Mouse (Mus musculus) intestine, embryonic 15.5 days (tissue): Measurements from ENCODE around the gene Pacrg. TPM values are rescaled to one million over a fixed set of nuclear protein-coding genes. Genes with fewer than 3 reads are reported as not detected.

ENCODE experiments used
- ATAC-seq: fragments of 200-750 bp; cut with Nextera tagmentation; 2 replicates; pipeline ENCODE4 v1.8.0; 2017; ENCODE audit warnings: moderate TSS enrichment, moderate library complexity
- H3K27ac ChIP-seq: fragments of 300-500 bp; sonication (generic); 2 replicates; pipeline ENCODE4 v1.5.1; 2015; ENCODE audit warnings: mild to moderate bottlenecking, inconsistent platforms
- H3K27me3 ChIP-seq: fragments of 300-500 bp; sonication (generic); replicated peaks from 2 replicates; pipeline ENCODE4 v1.6.1; 2015; ENCODE audit warnings: inconsistent platforms
- H3K36me3 ChIP-seq: fragments of 300-500 bp; sonication (generic); 2 replicates; pipeline ENCODE4 v1.6.1; 2015; ENCODE audit warnings: inconsistent platforms
- H3K4me1 ChIP-seq: fragments of 300-500 bp; sonication (generic); replicated peaks from 2 replicates; pipeline ENCODE4 v1.6.1; 2015; ENCODE audit warnings: inconsistent platforms
- H3K4me2 ChIP-seq: fragments of 300-500 bp; sonication (generic); replicated peaks from 2 replicates; pipeline ENCODE4 v1.6.1; 2015; ENCODE audit warnings: mild to moderate bottlenecking, inconsistent platforms
- H3K4me3 ChIP-seq: fragments of 300-500 bp; sonication (generic); replicated peaks from 2 replicates; pipeline ENCODE4 v1.5.1; 2015; ENCODE audit warnings: inconsistent platforms
- H3K9ac ChIP-seq: fragments of 300-500 bp; sonication (generic); 2 replicates; pipeline ENCODE4 v1.6.1; 2015; ENCODE audit warnings: inconsistent platforms
- H3K9me3 ChIP-seq: fragments of 300-500 bp; sonication (generic); 2 replicates; pipeline ENCODE4 v1.6.1; 2016; ENCODE audit warnings: inconsistent platforms
- WGBS: fragments of 180-500 bp; shearing (Covaris S2); methylation state at CpG from one replicate; pipeline ENCODE4 v1.1.7; 2015; 5-methylcytosine and 5-hydroxymethylcytosine counted together
- polyA plus RNA-seq: library from polyadenylated mRNA; unstranded; fragments of >200 nt; fragmentation: Nextera tagmentation; extraction: Ambion mirVana; gene quantifications from 2 replicates; pipeline ENCODE4 v1.2.1, GENCODE M21; 2015

The Pacrg gene
- polyA plus RNA-seq, 1 experiment from 2014 or later = 0.93 TPM

- WGBS = 67% methylated on average over 8 of the region's 8 CpGs
- Histone ChIP-seq H3K36me3 (no peaks in the 10 kb centered on the region), H3K4me2 (no peak overlapping the region), H3K4me3 (no peak overlapping the region), H3K9ac (no peak overlapping the region), H3K9me3 (no peaks in the 10 kb centered on the region), H3K4me1 (peaks cover 7% of the 10 kb centered on the region; the same call in 1 of the 2 replicates), H3K27ac (no peak overlapping the region), H3K27me3 (no peaks in the 10 kb centered on the region)
- ATAC-seq = no peak
These were observed 344.0 kb downstream of the Pacrg start for GRCm38 (mm10) chr17:10496066-10496465.

DNA sequence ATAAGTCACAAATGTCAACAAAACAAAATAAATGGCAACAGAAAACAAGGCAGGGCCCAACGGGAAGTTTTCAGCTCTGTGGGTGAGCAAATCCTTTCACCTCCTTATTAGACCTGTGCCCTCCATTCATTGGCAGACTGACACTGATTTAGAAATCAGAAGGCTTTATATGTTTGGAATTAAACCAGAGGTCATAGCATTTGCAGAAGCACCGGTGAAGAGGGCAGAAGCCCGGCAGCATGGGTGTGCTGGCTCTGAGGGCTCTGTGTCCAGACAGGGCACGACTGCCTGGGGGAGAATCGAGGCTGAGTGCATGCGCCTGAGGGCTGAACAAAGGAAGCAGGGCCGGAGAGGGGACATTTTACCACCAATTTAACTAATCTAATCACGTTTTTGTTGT lies 344.5 kb downstream of the Pacrg start:
- Histone ChIP-seq H3K36me3 (no peaks in the 10 kb centered on the region), H3K27me3 (no peaks in the 10 kb centered on the region), H3K4me2 (no peak overlapping the region), H3K27ac (no peak overlapping the region), H3K9ac (no peak overlapping the region), H3K4me3 (no peak overlapping the region), H3K9me3 (no peaks in the 10 kb centered on the region), H3K4me1 (peaks cover 7% of the 10 kb centered on the region; the same call in 1 of the 2 replicates)
- WGBS = 55% methylated on average over 8 of the region's 8 CpGs
- ATAC-seq = no peak

DNA sequence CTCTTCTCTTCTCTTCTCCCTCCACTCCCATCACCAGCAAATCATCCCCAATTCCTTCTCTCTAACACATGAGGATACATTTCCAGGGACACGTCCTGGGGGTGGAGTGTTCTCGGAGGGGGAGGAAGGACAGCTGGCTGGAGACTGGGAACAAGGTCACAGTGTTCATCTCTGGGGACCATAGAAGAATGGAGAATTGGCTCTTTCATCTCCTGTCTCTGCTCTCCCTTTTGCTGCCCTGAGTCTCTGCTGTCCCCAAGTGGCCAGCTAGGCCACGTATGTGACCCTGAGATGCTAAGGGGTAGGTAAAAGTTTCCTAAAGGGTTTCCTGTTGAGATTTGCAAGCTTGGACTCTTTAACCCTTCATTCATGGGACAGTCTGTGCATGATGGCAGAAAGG lies 347.0 kb downstream of the Pacrg start:
- H3K4me2 ChIP-seq = no peak overlapping the region
- H3K4me3 ChIP-seq = no peak overlapping the region
- no peaks in the 10 kb centered on the region for H3K36me3 ChIP-seq
- peak; percentile 24; the same call in 1 of the 2 replicates for ATAC-seq
- 46% methylated on average over 3 of the region's 3 CpGs for WGBS
- H3K27ac ChIP-seq = no peak overlapping the region
- H3K4me1 ChIP-seq = peaks cover 7% of the 10 kb centered on the region; the same call in 1 of the 2 replicates
- no peak overlapping the region for H3K9ac ChIP-seq
- H3K27me3 ChIP-seq = no peaks in the 10 kb centered on the region
- no peaks in the 10 kb centered on the region for H3K9me3 ChIP-seq

DNA sequence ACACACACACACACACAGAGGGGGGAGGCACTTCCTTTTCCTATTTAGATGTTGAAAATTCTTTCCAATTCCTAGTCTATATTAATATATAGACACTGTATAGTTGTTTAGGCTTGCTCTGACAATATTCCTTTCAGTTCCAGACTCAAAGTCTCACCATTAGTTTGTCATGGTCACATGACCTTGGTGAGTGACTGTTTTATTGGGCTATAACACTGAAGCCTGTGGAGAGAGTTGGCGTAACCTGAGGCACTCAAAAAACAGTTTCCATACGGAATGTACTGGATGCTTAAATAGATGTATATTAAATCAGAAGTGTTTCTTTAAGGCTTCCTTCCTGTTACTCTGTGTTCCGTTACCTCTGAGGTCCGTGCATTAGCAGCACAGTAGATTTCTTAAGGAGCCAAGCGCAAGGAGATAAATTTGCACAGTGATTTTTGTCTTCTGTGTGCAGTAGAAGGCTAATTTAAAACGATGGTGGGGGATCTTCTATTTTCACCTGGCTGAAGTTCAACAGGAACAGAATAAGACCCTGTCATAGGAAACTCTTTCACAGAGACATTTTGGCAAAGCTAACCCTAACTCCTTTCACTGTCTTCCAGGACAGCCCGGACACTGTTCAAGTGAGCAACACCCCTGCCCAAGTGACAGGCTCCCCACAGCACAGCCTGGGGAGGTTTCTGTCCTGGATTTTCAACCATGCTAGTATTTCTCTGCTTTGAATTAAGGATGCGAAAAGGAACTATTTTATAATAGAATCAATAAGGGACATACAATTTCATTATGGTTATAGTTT lies 349.5 kb downstream of the Pacrg start:
- H3K36me3 ChIP-seq = no peaks in the 10 kb centered on the region
- H3K27ac ChIP-seq = no peak overlapping the region
- H3K9me3 ChIP-seq = no peaks in the 10 kb centered on the region
- H3K4me3 ChIP-seq = no peak overlapping the region
- H3K4me1 ChIP-seq = 0 out of 2 replicates have a peak, but pooled peaks cover under 1% of the 10 kb centered on the region
- no peak overlapping the region for H3K9ac ChIP-seq
- peak; percentile 68 for ATAC-seq
- 51% methylated on average over 8 of the region's 8 CpGs for WGBS
- no peak overlapping the region for H3K4me2 ChIP-seq
- H3K27me3 ChIP-seq = no peaks in the 10 kb centered on the region

DNA sequence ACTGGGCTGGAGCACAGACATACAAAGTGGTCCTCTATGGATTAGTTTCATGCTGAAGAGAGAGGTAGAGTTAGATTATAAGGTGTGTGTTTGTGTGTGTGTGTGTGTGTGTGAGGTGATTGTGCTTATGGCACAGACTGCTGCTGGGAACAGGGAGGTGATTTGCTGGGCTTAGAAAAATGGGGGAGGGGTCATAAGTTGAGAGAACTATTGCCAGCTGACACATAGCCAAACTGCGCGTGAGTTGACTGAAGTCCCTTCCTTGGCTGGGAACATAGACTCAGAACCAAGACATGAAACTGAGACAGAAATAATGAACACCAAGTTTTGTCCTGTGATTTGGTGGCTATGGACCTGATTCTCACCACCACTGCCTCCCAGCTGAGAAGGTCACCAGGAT lies 351.2 kb downstream of the Pacrg start:
- H3K4me1 ChIP-seq = no peaks in the 10 kb centered on the region
- H3K9me3 ChIP-seq = no peaks in the 10 kb centered on the region
- H3K4me2 ChIP-seq = no peak overlapping the region
- H3K27me3 ChIP-seq = no peaks in the 10 kb centered on the region
- ATAC-seq = no peak
- 80% methylated on average over 2 of the region's 2 CpGs for WGBS
- no peak overlapping the region for H3K4me3 ChIP-seq
- H3K27ac ChIP-seq = no peak overlapping the region
- no peak overlapping the region for H3K9ac ChIP-seq
- H3K36me3 ChIP-seq = no peaks in the 10 kb centered on the region

DNA sequence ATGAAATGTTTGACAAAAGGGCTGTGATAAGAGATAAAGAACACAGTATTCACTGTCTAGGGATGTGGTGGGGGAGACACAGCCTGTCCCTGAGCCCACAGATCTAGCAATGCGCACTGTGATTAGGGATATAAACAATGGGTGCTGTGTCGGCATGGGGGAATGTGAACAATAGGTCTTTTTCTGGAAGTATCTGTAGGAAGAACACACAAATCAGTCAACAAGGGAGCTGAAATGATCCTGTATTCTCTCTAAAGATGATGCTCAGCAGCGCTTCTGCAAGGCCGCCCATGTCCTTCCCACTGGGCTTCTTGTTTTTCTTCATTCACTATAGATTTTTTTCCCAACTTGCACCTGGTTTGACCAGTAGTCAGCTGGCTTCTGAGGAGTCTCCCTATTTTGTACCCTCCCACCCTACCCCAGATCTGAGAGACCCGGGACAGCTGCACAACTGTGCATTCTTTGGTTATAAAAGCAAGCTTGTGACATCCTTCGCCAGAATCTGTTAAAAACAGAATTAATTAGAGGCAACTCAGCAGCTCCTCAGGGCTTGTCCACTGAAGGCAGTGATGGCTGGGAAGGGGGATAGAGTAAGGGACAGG lies 356.1 kb downstream of the Pacrg start:
- Histone ChIP-seq H3K27me3 (no peaks in the 10 kb centered on the region), H3K27ac (no peak overlapping the region), H3K9me3 (no peaks in the 10 kb centered on the region), H3K9ac (no peak overlapping the region), H3K4me2 (no peak overlapping the region), H3K36me3 (no peaks in the 10 kb centered on the region), H3K4me1 (no peaks in the 10 kb centered on the region), H3K4me3 (no peak overlapping the region)
- WGBS = 59% methylated on average over 6 of the region's 6 CpGs
- ATAC-seq = no peak

DNA sequence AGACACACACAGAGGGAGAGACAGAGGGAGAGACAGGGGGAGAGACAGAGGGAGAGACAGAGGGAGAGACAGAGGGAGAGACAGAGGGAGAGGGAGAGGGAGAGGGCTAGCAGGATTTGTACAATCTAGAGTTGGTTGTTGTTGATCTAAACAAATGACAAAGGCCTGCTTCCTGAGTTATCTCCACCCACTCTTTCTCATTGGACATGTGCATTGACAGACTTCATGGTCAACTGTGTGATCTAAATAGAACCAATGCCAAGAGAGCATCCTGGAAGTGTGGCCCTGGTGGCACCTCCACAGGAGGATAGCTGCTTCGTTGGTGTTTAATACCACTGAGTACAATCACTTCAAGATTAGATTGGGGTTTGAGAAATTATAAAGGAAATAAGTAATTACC lies 359.0 kb downstream of the Pacrg start:
- Histone ChIP-seq H3K4me2 (no peak overlapping the region), H3K36me3 (no peaks in the 10 kb centered on the region), H3K27me3 (no peaks in the 10 kb centered on the region), H3K9ac (no peak overlapping the region), H3K27ac (no peak overlapping the region), H3K9me3 (no peaks in the 10 kb centered on the region), H3K4me1 (no peaks in the 10 kb centered on the region), H3K4me3 (no peak overlapping the region)
- ATAC-seq = no peak
- WGBS = 88% methylated on average over 1 of the region's 1 CpGs

GRCm38 (mm10) chr17:10479020-10479707 lies 360.9 kb downstream of the Pacrg start:
- no peaks in the 10 kb centered on the region for H3K4me1 ChIP-seq
- no peak overlapping the region for H3K4me3 ChIP-seq
- H3K9me3 ChIP-seq = no peaks in the 10 kb centered on the region
- no peak overlapping the region for H3K27ac ChIP-seq
- H3K36me3 ChIP-seq = no peaks in the 10 kb centered on the region
- peak; percentile 47; the same call in 1 of the 2 replicates for ATAC-seq
- no peak overlapping the region for H3K9ac ChIP-seq
- no peak overlapping the region for H3K4me2 ChIP-seq
- no peaks in the 10 kb centered on the region for H3K27me3 ChIP-seq
- 63% methylated on average over 17 of the region's 17 CpGs for WGBS

GRCm38 (mm10) chr17:10478377-10478776 lies 361.7 kb downstream of the Pacrg start:
- no peak overlapping the region for H3K4me2 ChIP-seq
- H3K9ac ChIP-seq = no peak overlapping the region
- ATAC-seq = no peak
- no peaks in the 10 kb centered on the region for H3K9me3 ChIP-seq
- H3K36me3 ChIP-seq = no peaks in the 10 kb centered on the region
- no peaks in the 10 kb centered on the region for H3K27me3 ChIP-seq
- WGBS = 56% methylated on average over 3 of the region's 3 CpGs
- no peaks in the 10 kb centered on the region for H3K4me1 ChIP-seq
- H3K4me3 ChIP-seq = no peak overlapping the region
- no peak overlapping the region for H3K27ac ChIP-seq

GRCm38 (mm10) chr17:10476807-10477206 lies 363.3 kb downstream of the Pacrg start:
- H3K9me3 ChIP-seq = no peaks in the 10 kb centered on the region
- WGBS = 83% methylated on average over 7 of the region's 7 CpGs
- no peak overlapping the region for H3K27ac ChIP-seq

DNA sequence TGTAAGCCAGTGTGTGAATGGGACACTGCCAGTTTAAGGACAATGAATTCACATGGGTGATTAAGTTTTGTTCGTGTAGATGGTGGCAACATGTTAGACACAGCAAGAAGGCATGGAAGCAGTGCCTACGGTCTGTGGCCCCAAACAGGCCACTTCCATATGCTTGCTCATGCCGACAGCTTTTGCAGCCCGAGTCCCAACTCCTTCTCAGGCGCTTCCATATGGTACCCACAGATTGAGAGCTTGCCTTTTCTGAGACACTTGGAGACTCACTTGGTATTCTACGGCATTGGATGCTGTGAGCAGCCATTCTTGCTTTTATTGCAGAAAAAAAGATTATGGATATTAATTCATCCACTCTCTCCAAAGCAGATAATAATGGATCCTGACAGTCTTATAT lies 365.1 kb downstream of the Pacrg start:
- Histone ChIP-seq H3K36me3 (no peaks in the 10 kb centered on the region), H3K4me3 (no peak overlapping the region), H3K9me3 (no peaks in the 10 kb centered on the region), H3K9ac (no peak overlapping the region), H3K4me1 (no peaks in the 10 kb centered on the region), H3K4me2 (no peak overlapping the region), H3K27ac (no peak overlapping the region), H3K27me3 (no peaks in the 10 kb centered on the region)
- ATAC-seq = no peak
- 93% methylated on average over 6 of the region's 6 CpGs for WGBS

More at GRCm38 (mm10) chr17:10476807-10477206, 363.3 kb downstream of the Pacrg start:
- Histone ChIP-seq H3K27me3 (no peaks in the 10 kb centered on the region), H3K4me2 (no peak overlapping the region), H3K36me3 (no peaks in the 10 kb centered on the region), H3K4me1 (no peaks in the 10 kb centered on the region), H3K9ac (no peak overlapping the region), H3K4me3 (no peak overlapping the region)
- ATAC-seq = no peak

- no peak overlapping the region for H3K27ac ChIP-seq
- peak; percentile 31 for ATAC-seq
- no peaks in the 10 kb centered on the region for H3K9me3 ChIP-seq
- no peaks in the 10 kb centered on the region for H3K27me3 ChIP-seq
- no peak overlapping the region for H3K4me2 ChIP-seq
- no peak overlapping the region for H3K4me3 ChIP-seq
- H3K9ac ChIP-seq = no peak overlapping the region
- no peaks in the 10 kb centered on the region for H3K36me3 ChIP-seq
- WGBS = 31% methylated on average over 7 of the region's 7 CpGs
- no peaks in the 10 kb centered on the region for H3K4me1 ChIP-seq
These were observed 366.2 kb downstream of the Pacrg start for GRCm38 (mm10) chr17:10473826-10474384.
